Mouse (Mus musculus) small intestine, adult 2 months (tissue): ENCODE data around the gene Rrp15.

Source experiments
- CTCF ChIP-seq: fragments of 200-500 bp; IDR thresholded peaks from 2 replicates; pipeline ENCODE4 v1.5.1; 2012; ENCODE audit warnings: low read depth, mild to moderate bottlenecking, control low read depth, inconsistent platforms, low read length, moderate library complexity, mixed read lengths; ENCODE audit not compliant: insufficient replicate concordance, insufficient read length; ENCODE audit errors: extremely low read depth
- POLR2A ChIP-seq: fragments of 200-500 bp; IDR thresholded peaks from 2 replicates; pipeline ENCODE4 v1.6.1; 2012; ENCODE audit warnings: low read depth, mild to moderate bottlenecking, control low read depth, inconsistent platforms, low read length, moderate library complexity

DNA sequence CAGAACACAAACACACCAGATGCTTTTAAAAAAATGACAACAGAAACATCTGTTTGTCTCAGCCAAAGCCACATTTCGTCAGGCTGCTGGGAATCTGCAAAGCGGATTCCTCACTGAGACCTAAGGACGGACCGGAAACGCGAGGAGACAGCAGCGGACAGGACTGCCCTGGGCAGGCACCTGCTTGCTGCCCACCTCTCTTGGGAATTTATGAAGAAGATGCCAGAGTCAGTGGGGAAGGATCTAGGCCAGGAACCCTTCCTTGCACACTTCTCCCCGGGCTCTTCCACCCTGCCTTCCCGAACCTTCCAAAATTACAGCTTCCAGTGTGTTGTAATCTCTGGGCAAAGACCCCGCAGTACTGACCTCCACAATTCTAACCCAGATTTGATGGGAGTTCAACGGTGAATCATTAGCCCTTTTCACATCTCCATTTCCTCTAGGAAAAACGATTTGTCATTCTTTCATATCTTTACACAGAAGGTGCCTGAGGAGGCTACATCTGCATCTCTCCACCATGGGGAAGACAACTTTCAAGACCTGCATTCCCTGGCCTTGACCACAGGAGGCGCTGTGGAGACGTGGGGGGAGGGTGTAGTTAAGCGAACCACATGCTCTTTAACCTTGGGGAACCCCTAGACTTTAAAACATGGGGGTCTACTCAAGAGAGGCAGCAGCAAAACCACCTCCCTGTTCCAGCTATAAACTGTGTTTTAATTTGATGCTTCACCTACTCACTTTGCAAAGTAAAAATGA, 50.4 kb downstream of the Rrp15 start:
- TF ChIP-seq POLR2A (no peak), CTCF (peak; percentile 31; the same call in 1 of the 2 replicates)
